Mouse (Mus musculus): ENCODE data around the gene Pdcd6. TPM values are rescaled to one million over a fixed set of nuclear protein-coding genes. Genes with fewer than 3 reads are reported as not detected.

The Pdcd6 gene
- total RNA-seq, 2 experiments from 2014 or later: 68.7 to 70.7 TPM

- DNase-seq (ENCODE audit: low spot score in 2 of 2): no peak
Observed at GRCm38 (mm10) chr13:74289646-74290045, 27.7 kb downstream of the Pdcd6 start.

GRCm38 (mm10) chr13:74282299-74282698, 35.1 kb downstream of the Pdcd6 start:
- no peak for DNase-seq (ENCODE audit: low spot score in 2 of 2)

GRCm38 (mm10) chr13:74275726-74276125, 41.7 kb downstream of the Pdcd6 start:
- no peak for DNase-seq (ENCODE audit: low spot score in 2 of 2)

GRCm38 (mm10) chr13:74260231-74260992, 57.0 kb downstream of the Pdcd6 start:
- peak; percentile 20 to 34 for DNase-seq (ENCODE audit: low spot score in 2 of 2)

- peak; percentile 22 to 30 for DNase-seq (ENCODE audit: low spot score in 2 of 2)
Observed at GRCm38 (mm10) chr13:74259460-74260230, 57.7 kb downstream of the Pdcd6 start.

Other genes starting within 250 kb of the Pdcd6 start
- 1 to 10 TPM in 1 of 2 experiments, under 1 TPM in 1; 0.77 to 1.3 TPM for gene Slc9a3, start 196.1 kb downstream of the Pdcd6 start, total RNA-seq (2021)
- 10 to 100 TPM; 63.6 to 70.9 TPM for gene Exoc3, start 108.8 kb downstream of the Pdcd6 start, total RNA-seq (2021)
- under 1 TPM; 0.50 to 0.58 TPM for gene Ahrr, start 25.2 kb downstream of the Pdcd6 start, total RNA-seq (2021)
- gene Sdha, start 32.7 kb upstream of the Pdcd6 start, total RNA-seq (2021): 100 to 1,000 TPM; 347 to 354 TPM
- gene Ccdc127, start 32.7 kb upstream of the Pdcd6 start, total RNA-seq (2021): 10 to 100 TPM; 85.6 to 85.8 TPM
- gene Lrrc14b, start 46.4 kb upstream of the Pdcd6 start, total RNA-seq (2021): not detected
- 1 to 10 TPM; 5.0 to 5.1 TPM for gene Zfp72, start 73.3 kb upstream of the Pdcd6 start, total RNA-seq (2021)
- gene Ftl1-ps1, start 82.1 kb upstream of the Pdcd6 start, total RNA-seq (2021): 100 to 1,000 TPM; 173 to 201 TPM
- 1 to 10 TPM; 6.6 to 7.1 TPM for gene Zfp825, start 176.4 kb upstream of the Pdcd6 start, total RNA-seq (2021)

All from layer of hippocampus, adult 18-20 months (tissue).